8 mouse cellular contexts compared by ENCODE assay signal in genomic region chr3:63975955-63976908, GRCm38 (mm10). TPM values are rescaled to one million over a fixed set of nuclear protein-coding genes. Genes with fewer than 3 reads are reported as not detected.
DNase-seq lines count a peak whose midpoint lies in the region; ATAC-seq lines count a peak whose summit lies in the region.

Gene Gmps (plus strand): TSS chr3:63976106.

- H3K4me2 ChIP-seq in embryonic facial prominence, embryonic 14.5 days (ENCODE audit: low read depth, low read length): peak within 1 kb of the TSS; percentile 62
- peak within 1 kb of the TSS; percentile 71 for H3K4me2 ChIP-seq in kidney, embryonic 14.5 days (replicated peaks; ENCODE audit: low read depth, low read length)
- peak within 1 kb of the TSS; percentile 57 for H3K4me2 ChIP-seq in limb, embryonic 15.5 days

- peak; percentile 98 for ATAC-seq in embryonic facial prominence, embryonic 14.5 days (ENCODE audit: low read depth)
- peak; percentile 99 for ATAC-seq in kidney, embryonic 14.5 days (ENCODE audit: low FRiP score, low TSS enrichment)
- peak; percentile 92 for ATAC-seq in limb, embryonic 15.5 days (ENCODE audit: insufficient number of reproducible peaks, low FRiP score, low TSS enrichment, low read depth)

- H3K27ac ChIP-seq in embryonic facial prominence, embryonic 14.5 days (replicated peaks; ENCODE audit: low read depth, low read length): peak within 1 kb of the TSS; percentile 91
- peak within 1 kb of the TSS; percentile 92 for H3K27ac ChIP-seq in kidney, embryonic 14.5 days (ENCODE audit: low read depth, low read length)
- peak within 1 kb of the TSS; percentile 94 for H3K27ac ChIP-seq in limb, embryonic 15.5 days

- peaks cover 9% of the 10 kb centered on the region for H3K36me3 ChIP-seq in embryonic facial prominence, embryonic 14.5 days (ENCODE audit: control insufficient read depth, insufficient read depth, low read length)
- peaks cover 13% of the 10 kb centered on the region for H3K36me3 ChIP-seq in kidney, embryonic 14.5 days (ENCODE audit: control insufficient read depth, insufficient read depth, low read length)
- H3K36me3 ChIP-seq in limb, embryonic 15.5 days: peaks cover 10% of the 10 kb centered on the region

- under 1% methylated on average over 62 of the region's 67 CpGs for WGBS in embryonic facial prominence, embryonic 14.5 days
- WGBS in kidney, embryonic 14.5 days: under 1% methylated on average over 66 of the region's 67 CpGs
- WGBS in limb, embryonic 15.5 days: under 1% methylated on average over 67 of the region's 67 CpGs

- DNase-seq in 3T3-L1 (ENCODE audit: low read depth, low spot score): peak; percentile 96
- DNase-seq in adrenal gland, postnatal 4 days (ENCODE audit: low spot score in 2 of 2): peak; percentile 68 to 79
- DNase-seq in embryonic facial prominence, embryonic 14.5 days (ENCODE audit: low spot score): peak; percentile 96
- peak; percentile 91 to 95 for DNase-seq in heart, adult 9 months (ENCODE audit: low spot score in 2 of 2)
- DNase-seq in monocyte, adult 2 months (ENCODE audit: low read depth in 1 of 2, low spot score in 2 of 2): peak; percentile 67 to 88
- peak; percentile 93 to 96 for DNase-seq in spleen, postnatal 36 days (ENCODE audit: low spot score in 2 of 2)

- H3K4me1 ChIP-seq in embryonic facial prominence, embryonic 14.5 days (ENCODE audit: control insufficient read depth, insufficient read depth, low read length): peaks cover 8% of the 10 kb centered on the region
- peaks cover 10% of the 10 kb centered on the region; the same call in 1 of the 2 replicates for H3K4me1 ChIP-seq in kidney, embryonic 14.5 days (ENCODE audit: control insufficient read depth, insufficient read depth, low read length)
- H3K4me1 ChIP-seq in limb, embryonic 15.5 days: peaks cover 13% of the 10 kb centered on the region

- H3K9ac ChIP-seq in embryonic facial prominence, embryonic 14.5 days (ENCODE audit: low read depth, low read length): peak within 1 kb of the TSS; percentile 96
- H3K9ac ChIP-seq in kidney, embryonic 14.5 days (ENCODE audit: low read depth, low read length): peak within 1 kb of the TSS; percentile 93
- peak within 1 kb of the TSS; percentile 93 for H3K9ac ChIP-seq in limb, embryonic 15.5 days

- no peaks in the 10 kb centered on the region for H3K9me3 ChIP-seq in embryonic facial prominence, embryonic 14.5 days (ENCODE audit: control insufficient read depth, low read length)
- H3K9me3 ChIP-seq in kidney, embryonic 14.5 days (ENCODE audit: control insufficient read depth, low read length): no peaks in the 10 kb centered on the region
- H3K9me3 ChIP-seq in limb, embryonic 15.5 days: no peaks in the 10 kb centered on the region

- peak within 1 kb of the TSS; percentile 97 for H3K4me3 ChIP-seq in embryonic facial prominence, embryonic 14.5 days (ENCODE audit: low read depth, low read length)
- H3K4me3 ChIP-seq in kidney, embryonic 14.5 days (ENCODE audit: low read length): peak within 1 kb of the TSS; percentile 91
- H3K4me3 ChIP-seq in limb, embryonic 15.5 days: peak within 1 kb of the TSS; percentile 91

- H3K27me3 ChIP-seq in embryonic facial prominence, embryonic 14.5 days (replicated peaks; ENCODE audit: control insufficient read depth, insufficient read depth, low read length): no peaks in the 10 kb centered on the region
- H3K27me3 ChIP-seq in kidney, embryonic 14.5 days (ENCODE audit: control insufficient read depth, insufficient read depth, low read length): no peaks in the 10 kb centered on the region
- H3K27me3 ChIP-seq in limb, embryonic 15.5 days: no peaks in the 10 kb centered on the region

RNA-seq across cellular contexts. Expression of gene Gmps, which starts in this region (rescaled TPM):
- total RNA-seq in adrenal gland, postnatal 4 days (2021): 10 to 100 TPM; 34.3 to 35.1 TPM
- polyA plus RNA-seq in embryonic facial prominence, embryonic 14.5 days (2014; fragmentation: Nextera tagmentation; extraction: Ambion mirVana): 36.5 and 41.5 TPM in 2 replicates
- polyA plus RNA-seq in kidney, embryonic 14.5 days (2014; fragmentation: Nextera tagmentation; extraction: Ambion mirVana): 45.3 and 62.6 TPM in 2 replicates
- polyA plus RNA-seq in limb, embryonic 15.5 days (2015; fragmentation: Nextera tagmentation; extraction: Ambion mirVana): 37.5 and 39.1 TPM in 2 replicates

Comparison
In these comparisons a context has a peak if more than half of its experiments do, and no peak if none do; other contexts are left out.
1. Peak in every context shown above with its lines: DNase-seq, ATAC-seq, H3K4me3 ChIP-seq and H3K27ac ChIP-seq.